Mouse (Mus musculus) heart, postnatal 36 days (tissue): ENCODE results near the gene Cd7. TPM values are rescaled to one million over a fixed set of nuclear protein-coding genes. Genes with fewer than 3 reads are reported as not detected.
"Not testable (repeated sequence)": the region's sequence is repeated elsewhere in the genome, so short reads cannot be mapped to it uniquely, and the experiment has no call there.

Source experiments
- DNase-seq, 2 experiments: peaks; one replicate each; pipeline ENCODE4 v3.0.0; 2021 to 2022
- intact Hi-C: fragments of 180-260 bp; cut with DNase I; formaldehyde crosslinking; loops from one replicate; pipeline ENCODE4 v1.15.1; 2025
- total RNA-seq, 2 experiments: library from RNA; stranded (reverse); gene quantifications; 2 replicates each; pipeline ENCODE4 v1.2.3; 2021

Gene Cd7
- total RNA-seq, 2 experiments from 2014 or later = 0.38 to 0.61 TPM

GRCm38 (mm10) chr11:121051793-121052192 is 12.6 kb upstream of the Cd7 start:
- intact Hi-C loops = loop anchor here (5.0 kb wide), 1 partner anchor 86 kb away; no protein-coding TSS in a partner anchor
- no peak for DNase-seq

GRCm38 (mm10) chr11:121049840-121050239 is 10.6 kb upstream of the Cd7 start:
- DNase-seq = no peak
- intact Hi-C loops = loop anchor here (5.0 kb wide), 1 partner anchor 87 kb away; no protein-coding TSS in a partner anchor

- intact Hi-C loops = no loop called here
- DNase-seq = no peak
These were observed 8.7 kb upstream of the Cd7 start for GRCm38 (mm10) chr11:121047826-121048399.

GRCm38 (mm10) chr11:121045286-121045685 is 6.1 kb upstream of the Cd7 start:
- intact Hi-C loops = no loop called here
- no peak for DNase-seq

GRCm38 (mm10) chr11:121043025-121043424 is 3.8 kb upstream of the Cd7 start:
- DNase-seq, intact Hi-C loops: not testable (repeated sequence)

GRCm38 (mm10) chr11:121042480-121042879 is 3.3 kb upstream of the Cd7 start:
- intact Hi-C loops = no loop called here
- no peak for DNase-seq

- DNase-seq = no peak
- intact Hi-C loops = loop anchor here (1.0 to 2.0 kb wide), 2 partner anchors 25 to 136 kb away; no protein-coding TSS in a partner anchor
These were observed 2.4 kb upstream of the Cd7 start for GRCm38 (mm10) chr11:121041636-121042035.

- DNase-seq = peak; percentile 77 to 82
- intact Hi-C loops = loop anchor here (1.0 to 2.0 kb wide), 2 partner anchors 24 to 136 kb away; no protein-coding TSS in a partner anchor
These were observed 2.0 kb upstream of the Cd7 start for GRCm38 (mm10) chr11:121041212-121041611.

- intact Hi-C loops = no loop called here
- no peak for DNase-seq
These were observed 615 bp downstream of the Cd7 start for GRCm38 (mm10) chr11:121038366-121039240.

- intact Hi-C loops = no loop called here
- no peak for DNase-seq
These were observed 6.1 kb downstream of the Cd7 start for GRCm38 (mm10) chr11:121033118-121033517.

GRCm38 (mm10) chr11:121027259-121027658 is 12.0 kb downstream of the Cd7 start:
- intact Hi-C loops = no loop called here

GRCm38 (mm10) chr11:121024163-121024562 is 15.1 kb downstream of the Cd7 start:
- intact Hi-C loops = no loop called here
- no peak for DNase-seq

More at GRCm38 (mm10) chr11:121027259-121027658, 12.0 kb downstream of the Cd7 start:
- no peak for DNase-seq

GRCm38 (mm10) chr11:121019501-121019900 is 19.7 kb downstream of the Cd7 start:
- no peak for DNase-seq
- intact Hi-C loops = no loop called here

- peak; percentile 53 to 67 for DNase-seq
- intact Hi-C loops = loop anchor here (2.0 kb wide), 2 partner anchors 23 to 185 kb away; no protein-coding TSS in a partner anchor
These were observed 21.5 kb downstream of the Cd7 start for GRCm38 (mm10) chr11:121017703-121018102.

- DNase-seq = no peak
- intact Hi-C loops = no loop called here
These were observed 23.7 kb downstream of the Cd7 start for GRCm38 (mm10) chr11:121015472-121015871.

- peak; percentile 61 to 67 for DNase-seq
- intact Hi-C loops = no loop called here
These were observed 24.3 kb downstream of the Cd7 start for GRCm38 (mm10) chr11:121014896-121015300.

GRCm38 (mm10) chr11:121013656-121014055 is 25.6 kb downstream of the Cd7 start:
- intact Hi-C loops = no loop called here
- DNase-seq = no peak

- DNase-seq = no peak
- intact Hi-C loops = no loop called here
These were observed 29.0 kb downstream of the Cd7 start for GRCm38 (mm10) chr11:121010044-121010755.

GRCm38 (mm10) chr11:121006184-121006583 is 33.0 kb downstream of the Cd7 start:
- DNase-seq = no peak
- intact Hi-C loops = no loop called here

- intact Hi-C loops = no loop called here
- DNase-seq = no peak
These were observed 34.9 kb downstream of the Cd7 start for GRCm38 (mm10) chr11:121004281-121004680.

GRCm38 (mm10) chr11:121001966-121002365 is 37.3 kb downstream of the Cd7 start:
- DNase-seq = peak in 1 of 2 experiments; percentile 50
- intact Hi-C loops = no loop called here
